Mouse (Mus musculus) thymus, adult 2 months (tissue): ENCODE results near the gene Myadm. TPM values are rescaled to one million over a fixed set of nuclear protein-coding genes. Genes with fewer than 3 reads are reported as not detected.

ENCODE experiments used
- DNase-seq: peaks from one replicate; pipeline ENCODE4 v3.0.0; 2021
- H3K27ac ChIP-seq: fragments of 200-500 bp; 2 replicates; pipeline ENCODE4 v1.5.1; 2012; ENCODE audit warnings: low read length, control low read depth; ENCODE audit not compliant: control insufficient read depth, insufficient read depth
- H3K27me3 ChIP-seq: fragments of 200-500 bp; 2 replicates; pipeline ENCODE4 v1.6.1; 2012; ENCODE audit warnings: mild to moderate bottlenecking, low read length, moderate library complexity, mixed read lengths; ENCODE audit not compliant: control insufficient read depth, insufficient read depth
- H3K36me3 ChIP-seq: fragments of 200-500 bp; 2 replicates; pipeline ENCODE4 v1.6.1; 2012; ENCODE audit warnings: mild to moderate bottlenecking, low read length, moderate library complexity; ENCODE audit not compliant: control insufficient read depth, insufficient read depth
- H3K4me1 ChIP-seq: fragments of 200-500 bp; replicated peaks from 2 replicates; pipeline ENCODE4 v1.6.1; 2012; ENCODE audit warnings: low read length; ENCODE audit not compliant: control insufficient read depth, insufficient read depth
- H3K4me3 ChIP-seq: fragments of 200-500 bp; 2 replicates; pipeline ENCODE4 v1.5.1; 2012; ENCODE audit warnings: mild to moderate bottlenecking, low read length, control low read depth, moderate library complexity; ENCODE audit not compliant: control insufficient read depth, insufficient read depth
- CTCF ChIP-seq: fragments of 200-500 bp; IDR thresholded peaks from 2 replicates; pipeline ENCODE4 v1.5.1; 2012; ENCODE audit warnings: mild to moderate bottlenecking, control low read depth, low read length, moderate library complexity, borderline replicate concordance; ENCODE audit not compliant: control insufficient read depth, poor library complexity, insufficient read depth; ENCODE audit errors: extremely low read depth
- POLR2A ChIP-seq: fragments of 200-500 bp; IDR thresholded peaks from 2 replicates; pipeline ENCODE4 v1.6.1; 2012; ENCODE audit warnings: mild to moderate bottlenecking, low read length, control low read depth, moderate library complexity; ENCODE audit not compliant: control insufficient read depth, poor library complexity, insufficient read depth; ENCODE audit errors: extremely low read depth
- WGBS: fragments of 180-500 bp; shearing (Covaris S2); methylation state at CpG from one replicate; pipeline ENCODE4 v1.1.7; 2018; 5-methylcytosine and 5-hydroxymethylcytosine counted together
- polyA plus RNA-seq: library from polyadenylated mRNA; depleted of rRNA; stranded (reverse); fragments of >200 nt; gene quantifications from 2 replicates; pipeline ENCODE4 v1.2.3, GENCODE M21; 2012

The Myadm gene
- polyA plus RNA-seq, 1 experiment, result 86.4 TPM

DNA sequence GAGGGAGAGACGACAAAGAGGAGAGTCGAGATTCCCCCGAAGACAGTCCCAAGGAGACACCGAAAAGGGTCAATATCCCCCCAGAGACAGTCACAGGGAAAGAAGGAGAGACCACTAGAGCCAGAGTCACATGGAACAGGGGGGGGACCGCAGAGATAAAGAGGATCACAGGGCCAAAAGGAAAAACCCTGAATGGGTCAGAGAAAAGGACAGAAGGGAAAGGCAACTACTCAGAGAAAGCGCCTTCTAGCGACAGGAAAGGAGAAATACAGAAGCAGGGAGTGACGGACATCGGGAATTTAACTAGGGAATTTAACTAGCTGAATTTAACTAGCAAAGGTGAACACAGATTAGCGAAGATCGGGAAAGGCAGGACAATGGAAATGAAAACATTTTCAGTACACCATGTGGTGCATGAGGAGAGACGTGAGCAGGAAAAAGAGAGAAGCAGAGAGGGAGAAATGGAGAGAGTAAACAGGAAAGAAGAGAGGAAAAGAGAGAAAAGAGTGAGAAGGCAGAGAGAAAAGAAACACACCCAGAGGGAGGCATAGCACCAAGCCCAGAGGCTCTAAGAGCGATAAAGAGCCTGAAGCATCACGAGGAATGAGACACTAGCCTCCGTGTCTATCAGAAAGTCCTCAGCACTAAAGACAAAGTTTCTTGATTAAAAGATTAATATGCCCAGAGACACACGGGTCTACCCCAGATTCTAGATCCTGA lies 13.8 kb downstream of the Myadm start:
- WGBS, result 7% methylated on average over 16 of the region's 16 CpGs
- no peak for DNase-seq
- Histone ChIP-seq H3K4me3 (no peak overlapping the region), H3K36me3 (no peaks in the 10 kb centered on the region), H3K4me1 (peaks cover 5% of the 10 kb centered on the region; the same call in 1 of the 2 replicates), H3K27ac (no peak overlapping the region), H3K27me3 (peaks cover 6% of the 10 kb centered on the region; the same call in 1 of the 2 replicates)
- TF ChIP-seq CTCF, result no peak
- TF ChIP-seq POLR2A, result no peak

DNA sequence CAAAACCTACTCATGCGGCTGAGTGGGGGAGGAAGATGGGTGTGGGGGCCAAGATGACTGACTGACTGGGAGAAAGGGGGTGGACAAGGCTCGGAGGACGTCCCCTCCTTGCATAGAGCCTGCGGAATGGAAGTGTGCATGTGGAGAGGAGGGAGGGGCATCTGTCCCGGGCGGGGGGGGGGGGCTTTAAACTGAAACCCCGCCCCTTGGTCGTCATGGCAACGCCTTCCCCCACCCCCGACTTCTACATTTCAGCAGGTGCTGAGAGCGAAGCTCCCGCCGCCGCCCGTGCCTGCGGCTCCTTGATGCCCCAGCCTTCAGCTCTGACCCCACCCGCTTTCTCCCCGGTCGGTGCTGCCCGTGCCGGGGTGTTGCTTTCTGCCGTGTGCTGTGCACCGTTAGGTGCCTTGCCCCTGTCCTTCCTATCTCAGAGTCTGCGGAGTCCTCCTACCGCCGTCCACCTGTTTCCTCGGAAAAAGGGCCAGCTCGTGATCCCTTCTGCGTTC lies 14.4 kb downstream of the Myadm start:
- DNase-seq, result no peak
- Histone ChIP-seq H3K4me1 (peaks cover 5% of the 10 kb centered on the region; the same call in 1 of the 2 replicates), H3K27ac (no peak overlapping the region), H3K27me3 (peaks cover 6% of the 10 kb centered on the region; the same call in 1 of the 2 replicates), H3K36me3 (no peaks in the 10 kb centered on the region), H3K4me3 (no peak overlapping the region)
- no peak for TF ChIP-seq CTCF
- no peak for TF ChIP-seq POLR2A
- WGBS, result 2% methylated on average over 29 of the region's 29 CpGs

GRCm38 (mm10) chr7:3303789-3304188 lies 14.9 kb downstream of the Myadm start:
- H3K27me3 ChIP-seq, result peaks cover 6% of the 10 kb centered on the region; the same call in 1 of the 2 replicates
- H3K36me3 ChIP-seq, result no peaks in the 10 kb centered on the region
- H3K27ac ChIP-seq, result no peak overlapping the region
- peaks cover 5% of the 10 kb centered on the region; the same call in 1 of the 2 replicates for H3K4me1 ChIP-seq
- 11% methylated on average over 12 of the region's 12 CpGs for WGBS
- TF ChIP-seq POLR2A (no peak), CTCF (no peak)
- no peak overlapping the region for H3K4me3 ChIP-seq
- no peak for DNase-seq

GRCm38 (mm10) chr7:3304298-3304697 lies 15.4 kb downstream of the Myadm start:
- no peak for TF ChIP-seq CTCF
- TF ChIP-seq POLR2A, result no peak
- peaks cover 6% of the 10 kb centered on the region; the same call in 1 of the 2 replicates for H3K27me3 ChIP-seq
- under 1% methylated on average over 10 of the region's 10 CpGs for WGBS
- no peak overlapping the region for H3K27ac ChIP-seq
- no peaks in the 10 kb centered on the region for H3K36me3 ChIP-seq
- H3K4me1 ChIP-seq, result peaks cover 5% of the 10 kb centered on the region; the same call in 1 of the 2 replicates
- no peak for DNase-seq
- no peak overlapping the region for H3K4me3 ChIP-seq

DNA sequence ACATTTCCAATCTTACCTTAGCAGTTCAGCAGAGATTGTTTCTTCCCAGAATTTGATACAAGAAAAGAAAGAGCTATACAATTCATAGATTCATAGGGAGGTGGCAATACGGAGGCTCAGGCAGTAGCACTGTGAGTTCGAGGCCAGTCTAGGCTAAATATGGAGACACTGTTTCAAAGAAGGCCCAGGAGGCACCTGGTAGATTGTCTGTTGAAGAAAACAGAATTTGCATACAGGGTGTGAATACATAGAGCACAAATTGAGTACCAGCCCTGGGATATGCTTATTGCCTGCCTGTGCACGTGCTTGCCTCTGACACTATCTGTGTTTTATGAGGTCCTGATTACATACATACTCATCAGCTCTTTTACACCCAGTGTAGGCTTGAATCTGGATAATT lies 17.5 kb downstream of the Myadm start:
- DNase-seq, result no peak
- TF ChIP-seq CTCF (no peak), POLR2A (no peak)
- Histone ChIP-seq H3K27ac (no peak overlapping the region), H3K4me1 (peaks cover 5% of the 10 kb centered on the region; the same call in 1 of the 2 replicates), H3K27me3 (peaks cover 6% of the 10 kb centered on the region; the same call in 1 of the 2 replicates), H3K4me3 (no peak overlapping the region), H3K36me3 (no peaks in the 10 kb centered on the region)
- 84% methylated on average over 3 of the region's 3 CpGs for WGBS

GRCm38 (mm10) chr7:3308646-3309045 lies 19.8 kb downstream of the Myadm start:
- Histone ChIP-seq H3K36me3 (no peaks in the 10 kb centered on the region), H3K27ac (no peak overlapping the region), H3K4me1 (peaks cover 2% of the 10 kb centered on the region; the same call in 1 of the 2 replicates), H3K27me3 (0 out of 2 replicates have a peak, but pooled peaks cover 1% of the 10 kb centered on the region), H3K4me3 (no peak overlapping the region)
- no peak for DNase-seq
- TF ChIP-seq POLR2A (no peak), CTCF (no peak)
- 55% methylated on average over 4 of the region's 4 CpGs for WGBS

DNA sequence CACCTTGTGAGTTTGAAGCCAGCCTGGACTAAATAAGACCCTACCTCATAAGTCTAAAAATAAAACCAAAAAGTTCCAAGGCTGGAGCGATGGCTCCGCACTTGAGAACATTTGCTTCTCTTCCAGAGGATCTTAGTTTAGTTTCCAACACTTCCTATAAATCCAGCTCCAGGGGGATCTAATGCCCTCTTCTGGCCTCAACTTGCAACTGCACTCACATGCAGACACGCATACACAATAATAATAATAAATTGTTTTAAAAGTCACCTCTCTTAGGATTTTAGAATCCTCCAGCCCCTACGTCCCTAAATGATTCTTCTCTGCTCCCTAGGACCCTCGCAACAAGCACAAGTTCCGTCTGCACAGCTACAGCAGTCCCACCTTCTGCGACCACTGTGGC lies 21.4 kb downstream of the Myadm start:
- no peak overlapping the region for H3K27ac ChIP-seq
- H3K4me3 ChIP-seq, result no peak overlapping the region
- 96% methylated on average over 7 of the region's 7 CpGs for WGBS
- no peak for DNase-seq
- H3K27me3 ChIP-seq, result no peaks in the 10 kb centered on the region
- H3K36me3 ChIP-seq, result no peaks in the 10 kb centered on the region
- no peaks in the 10 kb centered on the region for H3K4me1 ChIP-seq
- TF ChIP-seq CTCF (no peak), POLR2A (no peak)
